Mouse (Mus musculus): ENCODE measurements around the gene Slc29a4. TPM values are rescaled to one million over a fixed set of nuclear protein-coding genes. Genes with fewer than 3 reads are reported as not detected.

Gene Slc29a4
- 18.7 and 32.0 TPM in 2 replicates for polyA plus RNA-seq (2021; fragmentation: Nextera tagmentation)
- long read RNA-seq, experiment 1, partial matches to known transcripts = 1 of 10 reads
- long read RNA-seq, experiment 1, other reads (novel, unspliced or antisense) = 6 of 10 reads
- long read RNA-seq, experiment 2, transcript Slc29a4-201 (11 exons, 2,789 nt) = major isoform, 17 of 64 reads
- long read RNA-seq, experiment 2, partial matches to known transcripts = 6 of 64 reads
- long read RNA-seq, experiment 2, other reads (novel, unspliced or antisense) = 41 of 64 reads

DNA sequence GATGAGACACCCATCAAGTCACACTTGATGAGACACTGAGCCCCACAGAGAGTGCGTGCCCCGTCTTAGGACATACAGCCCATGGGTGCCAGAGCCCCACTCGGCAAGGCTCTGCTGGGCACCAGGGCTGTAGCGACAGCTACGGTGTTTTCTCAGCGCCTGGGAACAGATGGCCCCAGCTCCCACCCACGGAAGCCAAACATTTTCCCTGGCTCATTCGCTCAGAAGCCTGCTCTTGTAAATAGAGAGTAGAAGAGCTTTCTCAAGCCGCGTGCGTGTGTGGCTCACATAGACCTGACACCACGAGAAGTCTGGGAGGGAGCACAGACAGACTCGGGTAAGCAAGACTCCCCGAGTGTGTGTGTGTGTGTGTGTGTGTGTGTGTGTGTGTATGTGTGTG, at the start of gene Slc29a4:
TSS of gene Slc29a4 (plus strand) at position 265 of the 400 bp plus-strand sequence.

Other genes with a start within 250 kb of the Slc29a4 start
- gene Ap5z1, start 228.6 kb upstream of the Slc29a4 start, polyA plus RNA-seq (2021; fragmentation: Nextera tagmentation) = 8.5 and 8.6 TPM in 2 replicates
- 0.06 TPM in 1 of 2 replicates, not detected in the other for gene Papolb, start 162.4 kb upstream of the Slc29a4 start, polyA plus RNA-seq (2021; fragmentation: Nextera tagmentation)
- gene Radil, start 141.4 kb upstream of the Slc29a4 start, polyA plus RNA-seq (2021; fragmentation: Nextera tagmentation) = 4.2 and 5.5 TPM in 2 replicates
- 168 and 183 TPM in 2 replicates for gene Mmd2, start 83.7 kb upstream of the Slc29a4 start, polyA plus RNA-seq (2021; fragmentation: Nextera tagmentation)
- 34.1 and 34.9 TPM in 2 replicates for gene Wipi2, start 64.8 kb upstream of the Slc29a4 start, polyA plus RNA-seq (2021; fragmentation: Nextera tagmentation)
- gene Tnrc18, start 125.2 kb downstream of the Slc29a4 start, polyA plus RNA-seq (2021; fragmentation: Nextera tagmentation) = 3.7 and 4.8 TPM in 2 replicates
- gene Fbxl18, start 202.9 kb downstream of the Slc29a4 start, polyA plus RNA-seq (2021; fragmentation: Nextera tagmentation) = 19.3 and 24.7 TPM in 2 replicates
- 3,999 and 8,580 TPM in 2 replicates for gene Actb, start 214.2 kb downstream of the Slc29a4 start, polyA plus RNA-seq (2021; fragmentation: Nextera tagmentation)